Mouse (Mus musculus) testis, postnatal 14 days (tissue): Measurements from ENCODE around the gene Mprip.

ENCODE experiments used
- DNase-seq: peaks from one replicate; pipeline ENCODE4 v3.0.0; 2021; ENCODE audit warnings: low spot score

The Mprip gene

DNA sequence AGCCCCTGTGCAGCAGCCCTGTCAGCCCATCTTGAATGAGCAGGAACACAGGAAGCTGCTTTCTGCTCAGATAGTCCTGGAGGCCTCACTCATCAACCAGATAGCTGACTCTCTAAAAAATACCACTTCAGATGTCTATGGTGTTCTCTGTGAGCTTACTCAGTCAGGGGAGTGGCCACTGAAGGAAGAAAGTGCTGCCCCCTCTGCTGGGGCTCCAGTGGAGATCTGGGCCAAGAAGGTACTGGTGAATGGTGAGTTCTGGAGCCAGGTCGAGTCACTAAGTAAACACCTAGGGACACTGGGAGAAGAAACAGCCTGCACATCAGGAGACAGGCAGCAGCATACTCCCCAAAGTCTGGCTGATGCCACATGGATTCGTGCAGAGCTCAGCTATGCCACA, 98.5 kb downstream of the Mprip start:
- DNase-seq = no peak

GRCm38 (mm10) chr11:59760796-59761195, 99.7 kb downstream of the Mprip start:
- DNase-seq = no peak

DNA sequence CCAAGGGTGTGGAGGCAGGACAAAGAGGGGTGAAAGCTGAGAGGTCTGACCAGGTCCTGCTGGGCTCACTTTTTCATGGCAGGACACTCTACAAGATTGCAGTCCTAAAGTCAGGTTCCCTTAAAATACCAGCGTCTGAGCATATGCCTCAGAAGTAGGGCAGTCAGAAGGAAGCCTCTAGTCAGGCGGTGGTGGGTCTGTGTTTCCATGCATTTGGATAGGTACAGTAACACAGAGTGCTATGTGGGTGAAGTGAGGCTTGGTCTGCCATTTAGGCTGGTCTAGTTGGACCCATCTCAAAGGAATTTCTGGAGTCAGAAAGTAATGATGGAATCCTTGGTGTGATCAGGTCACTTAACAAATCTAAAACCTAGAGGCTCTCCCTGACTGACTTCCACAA, 108.2 kb downstream of the Mprip start:
- no peak for DNase-seq

DNA sequence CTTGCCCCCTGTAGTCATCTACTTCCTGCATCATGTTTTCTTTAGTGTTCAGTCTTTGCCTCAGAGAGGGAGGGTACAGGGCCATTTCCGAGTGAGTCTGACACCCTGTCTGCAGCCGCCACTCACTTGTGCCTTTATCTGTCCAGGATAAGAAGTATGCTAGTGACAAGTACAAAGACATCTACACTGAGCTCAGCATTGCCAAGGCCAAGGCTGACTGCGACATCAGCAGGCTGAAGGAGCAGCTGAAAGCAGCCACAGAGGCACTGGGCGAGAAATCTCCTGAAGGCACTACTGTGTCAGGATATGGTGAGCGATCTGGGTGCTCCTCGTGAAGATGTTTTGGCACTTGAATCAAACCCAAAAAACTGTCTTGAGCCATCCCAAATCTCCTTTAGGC, 108.6 kb downstream of the Mprip start:
- DNase-seq = no peak

- DNase-seq = no peak
Measured at GRCm38 (mm10) chr11:59770753-59771152, 109.6 kb downstream of the Mprip start.

DNA sequence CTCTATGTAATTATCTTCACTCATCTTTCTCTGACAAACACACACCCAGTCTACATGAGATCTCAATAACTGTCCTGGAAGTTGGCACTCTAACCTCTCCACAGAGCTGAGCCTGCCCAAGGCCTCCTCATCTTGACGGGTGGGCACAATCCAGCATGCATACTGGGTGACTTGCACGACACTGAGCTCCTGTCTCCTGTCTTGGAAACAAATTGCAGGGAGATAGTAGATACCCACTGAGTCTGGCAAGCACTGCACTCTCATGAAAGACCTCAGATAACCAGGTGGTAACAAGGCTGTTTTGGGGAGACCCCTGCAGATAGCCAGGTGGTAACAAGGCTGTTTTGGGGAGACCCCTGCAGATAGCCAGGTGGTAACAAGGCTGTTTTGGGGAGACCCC, 111.2 kb downstream of the Mprip start:
- DNase-seq = no peak

GRCm38 (mm10) chr11:59772902-59773301, 111.8 kb downstream of the Mprip start:
- no peak for DNase-seq

GRCm38 (mm10) chr11:59774522-59774921, 113.4 kb downstream of the Mprip start:
- no peak for DNase-seq

DNA sequence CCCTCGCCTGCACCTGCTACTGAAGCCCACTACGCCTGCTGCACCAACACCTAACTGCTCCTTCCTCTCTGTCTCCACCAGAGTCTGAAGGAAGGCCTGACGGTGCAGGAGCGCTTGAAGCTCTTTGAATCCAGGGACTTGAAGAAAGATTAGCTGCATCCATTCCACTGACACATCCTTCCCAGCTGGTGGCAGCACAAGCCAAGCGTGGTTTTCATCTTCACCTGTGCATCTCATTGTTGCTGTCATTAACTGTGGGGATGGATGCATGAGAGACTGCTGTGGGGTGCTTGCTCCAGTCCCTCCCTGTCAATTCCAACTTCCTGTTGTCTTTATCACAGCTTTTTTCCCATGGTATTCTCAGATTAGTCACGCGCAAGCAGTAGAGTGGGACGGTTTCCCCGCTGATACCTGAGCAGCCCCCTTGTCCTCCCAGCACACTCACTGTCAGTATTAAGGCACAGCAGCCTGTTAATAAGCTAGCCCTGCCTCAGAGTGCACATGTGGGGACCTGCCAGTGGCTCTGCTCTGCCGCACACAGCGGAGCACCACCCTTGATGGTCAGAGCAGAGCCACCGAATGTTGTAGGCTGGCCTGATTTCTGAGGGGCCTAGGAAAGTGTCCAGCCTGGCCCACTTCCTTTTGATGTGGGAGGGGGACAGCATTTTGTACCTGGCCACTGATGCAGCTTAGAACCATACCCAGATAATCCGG, 114.5 kb downstream of the Mprip start:
- DNase-seq = no peak

GRCm38 (mm10) chr11:59777259-59777658, 116.2 kb downstream of the Mprip start:
- DNase-seq = no peak

- peak; percentile 38 for DNase-seq
Measured at GRCm38 (mm10) chr11:59778181-59778873, 117.2 kb downstream of the Mprip start.

GRCm38 (mm10) chr11:59778874-59779223, 117.7 kb downstream of the Mprip start:
- no peak for DNase-seq

DNA sequence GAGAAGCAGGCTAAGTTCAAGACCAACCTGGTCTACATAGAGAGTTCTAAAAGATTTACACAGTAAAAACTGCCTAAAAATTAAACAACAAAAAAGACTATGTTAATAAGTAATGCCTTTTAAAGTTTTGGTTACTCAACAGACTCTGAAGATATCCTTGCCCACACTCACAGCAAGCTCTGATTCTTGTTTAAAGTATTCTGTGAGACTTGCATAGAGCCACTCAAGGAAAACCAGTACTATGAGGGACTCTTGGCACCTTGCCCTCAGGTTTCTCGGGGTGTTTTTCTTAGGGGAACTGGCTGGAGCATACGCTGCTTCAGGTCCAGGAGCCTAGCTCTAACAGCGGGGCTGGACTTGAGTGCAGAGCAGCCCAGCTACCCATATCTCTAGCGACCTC, 118.3 kb downstream of the Mprip start:
- DNase-seq = no peak

GRCm38 (mm10) chr11:59780241-59780640, 119.1 kb downstream of the Mprip start:
- DNase-seq = no peak

GRCm38 (mm10) chr11:59782091-59782590, 121.0 kb downstream of the Mprip start:
- no peak for DNase-seq

DNA sequence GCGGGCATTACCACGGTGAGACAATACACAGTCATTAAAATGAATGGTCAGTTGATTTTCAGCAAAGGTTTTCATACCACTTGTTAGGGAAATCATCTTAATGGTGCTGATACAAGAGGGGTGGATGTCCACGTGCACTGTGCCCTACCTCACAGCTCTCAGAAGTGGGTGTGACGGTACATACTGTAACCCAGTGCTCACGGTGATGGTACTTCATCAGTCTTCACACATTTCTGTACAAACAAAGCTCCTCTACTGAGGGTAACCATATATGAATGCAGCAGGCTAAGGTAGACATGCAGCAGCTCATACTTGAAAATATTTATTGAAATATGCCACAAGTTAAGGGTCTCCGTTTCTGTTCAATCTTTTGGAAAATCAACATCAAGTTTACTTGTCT, 122.5 kb downstream of the Mprip start:
- no peak for DNase-seq

DNA sequence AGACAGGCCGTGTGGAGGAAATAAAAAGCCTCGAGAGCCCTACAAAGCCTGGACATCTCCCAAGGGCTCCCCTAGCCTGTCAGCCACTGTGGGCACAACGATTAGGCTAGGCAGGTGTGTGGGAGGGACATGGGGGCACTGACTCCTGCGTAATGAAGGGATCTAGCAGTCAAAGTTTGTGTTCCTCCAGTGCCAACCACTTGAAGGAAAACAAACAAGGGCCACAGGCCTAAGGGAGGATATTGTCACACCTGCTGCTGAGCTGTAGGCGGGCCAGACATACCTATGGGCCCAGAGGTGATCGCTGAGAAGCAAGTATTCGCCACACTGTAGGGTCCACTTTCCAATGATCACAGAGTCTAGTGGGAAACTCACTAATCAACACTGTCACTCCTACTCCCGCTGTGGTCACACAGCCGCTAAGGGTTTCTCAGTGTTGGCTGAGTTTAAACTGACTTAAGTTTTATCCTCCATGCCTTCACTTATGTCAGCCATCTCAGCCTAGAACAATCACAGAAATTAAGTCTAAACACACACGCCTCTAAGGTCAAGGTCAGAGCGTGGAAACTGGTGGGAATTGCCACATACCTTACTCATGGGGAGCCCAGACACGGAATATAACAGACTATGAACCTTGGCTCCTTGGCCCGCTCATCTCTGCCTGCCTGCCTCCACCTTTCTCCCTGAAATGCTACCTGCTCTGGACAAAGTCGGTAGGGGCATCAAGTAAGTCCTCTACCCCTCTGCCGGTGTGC, 125.5 kb downstream of the Mprip start:
- no peak for DNase-seq

- peak; percentile 90 for DNase-seq
Measured at GRCm38 (mm10) chr11:59787199-59787781, 126.2 kb downstream of the Mprip start, which contains the start of gene Pld6. Gene Pld6, minus strand, starts transcription at chr11:59787645.

GRCm38 (mm10) chr11:59789311-59789710, 128.2 kb downstream of the Mprip start:
- no peak for DNase-seq

GRCm38 (mm10) chr11:59793390-59793789, 132.3 kb downstream of the Mprip start:
- no peak for DNase-seq

- no peak for DNase-seq
Measured at GRCm38 (mm10) chr11:59800412-59800811, 139.3 kb downstream of the Mprip start.

- DNase-seq = no peak
Measured at GRCm38 (mm10) chr11:59801881-59802280, 140.8 kb downstream of the Mprip start.
